Mouse (Mus musculus) monocyte, adult 5-6 weeks (primary cell): Measurements from ENCODE around the gene Fpr1. TPM values are rescaled to one million over a fixed set of nuclear protein-coding genes. Genes with fewer than 3 reads are reported as not detected.

Experiments used
- ATAC-seq: fragments of 153-309, 156-312 bp; replicated peaks from 2 replicates; pipeline ENCODE4 v1.8.0; 2017; ENCODE audit warnings: mild to moderate bottlenecking; ENCODE audit not compliant: low TSS enrichment, insufficient number of reproducible peaks, severe bottlenecking, poor library complexity, low FRiP score
- total RNA-seq: library from RNA; stranded (forward); fragments of 200-1000, 200-491, 200-594 nt; gene quantifications from 3 replicates; pipeline ENCODE4 v1.2.3, GENCODE M21; 2017

Gene Fpr1
- total RNA-seq, 1 experiment from 2014 or later, result 10.1 TPM

GRCm38 (mm10) chr17:17828191-17828981 lies 55.4 kb downstream of the Fpr1 start:
- ATAC-seq, result no peak; the same call in 1 of the 2 replicates

- no peak for ATAC-seq
These were observed 56.0 kb downstream of the Fpr1 start for GRCm38 (mm10) chr17:17827658-17828190.

GRCm38 (mm10) chr17:17826751-17827657 lies 56.7 kb downstream of the Fpr1 start, which contains the start of gene Spaca6:
TSS of gene Spaca6 (plus strand) at chr17:17827158.
- ATAC-seq, result no peak

Other genes starting within 250 kb of the Fpr1 start
- gene Vmn2r90, start 180.2 kb downstream of the Fpr1 start, total RNA-seq, result 0.32 TPM in 1 of 3 replicates, not detected in the others
- gene Spaca6, start 56.8 kb downstream of the Fpr1 start, total RNA-seq, result 0.10 TPM in 1 of 3 replicates, not detected in the others
- gene Has1, start 28.7 kb downstream of the Fpr1 start, total RNA-seq, result not detected in 3 replicates
- gene Fpr2, start 3.9 kb upstream of the Fpr1 start, total RNA-seq, result 29.1 to 53.2 TPM (median 41.4 TPM) in 3 replicates
- not detected in 3 replicates for gene Fpr3, start 3.9 kb upstream of the Fpr1 start, total RNA-seq
- gene Fpr-rs4, start 137.8 kb upstream of the Fpr1 start, total RNA-seq, result not detected in 3 replicates
- gene Vmn2r124, start 165.5 kb upstream of the Fpr1 start, total RNA-seq, result not detected in 3 replicates
- not detected in 3 replicates for gene Vmn2r91, start 201.1 kb upstream of the Fpr1 start, total RNA-seq